Mouse (Mus musculus) kidney, adult 2 months (tissue): ENCODE data around the gene Chst8. TPM values are rescaled to one million over a fixed set of nuclear protein-coding genes. Genes with fewer than 3 reads are reported as not detected.
A peak's percentile ranks its signal among the peaks of the same experiment; 100 is the strongest.

Source experiments
- DNase-seq: peaks from one replicate; pipeline ENCODE4 v3.0.0; 2021
- H3K27ac ChIP-seq: fragments of 200-500 bp; 2 replicates; pipeline ENCODE4 v1.5.1; 2012; ENCODE audit warnings: low read depth, low read length, control low read depth, inconsistent platforms; ENCODE audit not compliant: insufficient read depth
- H3K27me3 ChIP-seq: fragments of 200-500 bp; replicated peaks from 2 replicates; pipeline ENCODE4 v1.6.1; 2012; ENCODE audit warnings: mild to moderate bottlenecking, moderate library complexity, low read length, inconsistent platforms; ENCODE audit not compliant: control insufficient read depth, insufficient read depth
- H3K36me3 ChIP-seq: fragments of 200-500 bp; 2 replicates; pipeline ENCODE4 v1.6.1; 2012; ENCODE audit warnings: mild to moderate bottlenecking, moderate library complexity, low read length, inconsistent platforms; ENCODE audit not compliant: control insufficient read depth, insufficient read depth
- H3K4me1 ChIP-seq: fragments of 200-500 bp; 2 replicates; pipeline ENCODE4 v1.6.1; 2011; ENCODE audit warnings: low read length; ENCODE audit not compliant: control insufficient read depth, insufficient read depth
- H3K4me3 ChIP-seq: fragments of 200-500 bp; 2 replicates; pipeline ENCODE4 v1.5.1; 2011; ENCODE audit warnings: mild to moderate bottlenecking, low read depth, low read length, control low read depth; ENCODE audit not compliant: insufficient read depth
- CTCF ChIP-seq: fragments of 200-500 bp; conservative IDR thresholded peaks from 2 replicates; pipeline ENCODE4 v1.5.1; 2011; ENCODE audit warnings: low read depth, mild to moderate bottlenecking, control low read depth, low read length, moderate library complexity, mixed read lengths; ENCODE audit not compliant: insufficient read depth, insufficient read length
- POLR2A ChIP-seq: fragments of 200-500 bp; IDR thresholded peaks from one replicate; pipeline ENCODE4 v1.6.1; 2011; ENCODE audit warnings: low read depth, low read length, control low read depth
- WGBS: fragments of 180-500 bp; shearing (Covaris S2); methylation state at CpG from one replicate; pipeline ENCODE4 v1.1.7; 2018; 5-methylcytosine and 5-hydroxymethylcytosine counted together
- polyA plus RNA-seq: library from polyadenylated mRNA; depleted of rRNA; stranded (reverse); fragments of >200 nt; gene quantifications from 2 replicates; pipeline ENCODE4 v1.2.3, GENCODE M21; 2012

The Chst8 gene
- polyA plus RNA-seq, 1 experiment: 8.3 TPM

GRCm38 (mm10) chr7:34644591-34644990 is 167.9 kb downstream of the Chst8 start:
- no peak overlapping the region for H3K27ac ChIP-seq
- no peak for DNase-seq
- H3K36me3 ChIP-seq: no peaks in the 10 kb centered on the region
- TF ChIP-seq POLR2A (no peak), CTCF (no peak)
- peaks cover 9% of the 10 kb centered on the region for H3K4me1 ChIP-seq
- 91% methylated on average over 18 of the region's 18 CpGs for WGBS
- no peak overlapping the region for H3K4me3 ChIP-seq
- H3K27me3 ChIP-seq: no peaks in the 10 kb centered on the region

- 65% methylated on average over 6 of the region's 6 CpGs for WGBS
- H3K4me1 ChIP-seq: peaks cover 9% of the 10 kb centered on the region
- H3K27ac ChIP-seq: no peak overlapping the region
- DNase-seq: peak; percentile 24
- H3K36me3 ChIP-seq: no peaks in the 10 kb centered on the region
- H3K27me3 ChIP-seq: no peaks in the 10 kb centered on the region
- H3K4me3 ChIP-seq: no peak overlapping the region
- TF ChIP-seq POLR2A (no peak), CTCF (no peak)
Measured at GRCm38 (mm10) chr7:34643329-34643728, 169.2 kb downstream of the Chst8 start.

- no peak overlapping the region for H3K27ac ChIP-seq
- 92% methylated on average over 13 of the region's 13 CpGs for WGBS
- H3K27me3 ChIP-seq: no peaks in the 10 kb centered on the region
- no peak for DNase-seq
- H3K4me3 ChIP-seq: no peak overlapping the region
- TF ChIP-seq CTCF: no peak
- no peak for TF ChIP-seq POLR2A
- H3K4me1 ChIP-seq: peaks cover 4% of the 10 kb centered on the region
- H3K36me3 ChIP-seq: no peaks in the 10 kb centered on the region
Measured at GRCm38 (mm10) chr7:34641968-34642367, 170.5 kb downstream of the Chst8 start.

GRCm38 (mm10) chr7:34639798-34640197 is 172.7 kb downstream of the Chst8 start:
- H3K27ac ChIP-seq: no peak overlapping the region
- DNase-seq: no peak
- TF ChIP-seq CTCF (0 out of 2 replicates have a peak, but pooled peaks have one; percentile 3), POLR2A (no peak)
- no peak overlapping the region for H3K4me3 ChIP-seq
- WGBS: 91% methylated on average over 11 of the region's 11 CpGs
- H3K4me1 ChIP-seq: no peaks in the 10 kb centered on the region
- no peaks in the 10 kb centered on the region for H3K27me3 ChIP-seq
- H3K36me3 ChIP-seq: no peaks in the 10 kb centered on the region

GRCm38 (mm10) chr7:34636661-34637060 is 175.8 kb downstream of the Chst8 start:
- WGBS: 91% methylated on average over 4 of the region's 4 CpGs
- TF ChIP-seq CTCF: no peak
- no peak for TF ChIP-seq POLR2A
- Histone ChIP-seq H3K4me1 (no peaks in the 10 kb centered on the region), H3K27ac (no peak overlapping the region), H3K27me3 (no peaks in the 10 kb centered on the region), H3K4me3 (no peak overlapping the region), H3K36me3 (no peaks in the 10 kb centered on the region)
- no peak for DNase-seq

- H3K4me3 ChIP-seq: no peak overlapping the region
- no peak for TF ChIP-seq POLR2A
- no peak for TF ChIP-seq CTCF
- H3K4me1 ChIP-seq: 0 out of 2 replicates have a peak, but pooled peaks cover 3% of the 10 kb centered on the region
- H3K27me3 ChIP-seq: no peaks in the 10 kb centered on the region
- 89% methylated on average over 10 of the region's 10 CpGs for WGBS
- H3K36me3 ChIP-seq: no peaks in the 10 kb centered on the region
- no peak for DNase-seq
- H3K27ac ChIP-seq: no peak overlapping the region
Measured at GRCm38 (mm10) chr7:34632966-34633742, 179.4 kb downstream of the Chst8 start.

- H3K27ac ChIP-seq: no peak overlapping the region
- H3K4me3 ChIP-seq: peak overlapping the region; percentile 30; the same call in 1 of the 2 replicates
- H3K36me3 ChIP-seq: no peaks in the 10 kb centered on the region
- no peaks in the 10 kb centered on the region for H3K27me3 ChIP-seq
- 0 out of 2 replicates have a peak, but pooled peaks cover 3% of the 10 kb centered on the region for H3K4me1 ChIP-seq
- peak; percentile 61 for DNase-seq
- TF ChIP-seq CTCF: peak; percentile 37
- no peak for TF ChIP-seq POLR2A
- 3% methylated on average over 34 of the region's 34 CpGs for WGBS
Measured at GRCm38 (mm10) chr7:34630211-34631085, 182.1 kb downstream of the Chst8 start.
